Mouse (Mus musculus) right cerebral cortex, postnatal 4 days (tissue): Measurements from ENCODE around the gene Svs3a.
"Not testable (repeated sequence)": the region's sequence is repeated elsewhere in the genome, so short reads cannot be mapped to it uniquely, and the experiment has no call there.

Experiments used
- DNase-seq: peaks from one replicate; pipeline ENCODE4 v3.0.0-alpha.2; 2022

Svs3a gene

DNA sequence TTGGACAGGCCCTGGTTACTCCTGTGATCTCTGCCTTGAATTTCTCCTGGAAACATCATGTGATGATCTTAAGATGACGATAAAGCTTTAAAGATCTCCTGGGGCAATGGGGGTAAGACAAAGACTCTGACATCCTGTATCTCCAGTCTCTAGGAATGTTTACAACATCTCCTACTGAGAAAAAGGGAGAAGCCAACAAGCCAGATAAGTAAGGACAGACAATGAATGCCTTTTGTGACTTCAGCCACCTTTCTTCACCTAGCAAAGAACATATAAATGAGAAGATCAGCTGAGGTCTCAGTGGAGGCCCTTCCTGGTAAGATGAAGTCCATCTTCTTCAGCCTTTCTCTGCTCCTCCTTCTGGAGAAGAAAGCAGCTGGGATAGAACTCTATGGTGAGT, at the start of gene Svs3a:
Svs3a (plus strand) TSS at position 301 of the 400 bp plus-strand sequence.
- DNase-seq = not testable (repeated sequence)

DNA sequence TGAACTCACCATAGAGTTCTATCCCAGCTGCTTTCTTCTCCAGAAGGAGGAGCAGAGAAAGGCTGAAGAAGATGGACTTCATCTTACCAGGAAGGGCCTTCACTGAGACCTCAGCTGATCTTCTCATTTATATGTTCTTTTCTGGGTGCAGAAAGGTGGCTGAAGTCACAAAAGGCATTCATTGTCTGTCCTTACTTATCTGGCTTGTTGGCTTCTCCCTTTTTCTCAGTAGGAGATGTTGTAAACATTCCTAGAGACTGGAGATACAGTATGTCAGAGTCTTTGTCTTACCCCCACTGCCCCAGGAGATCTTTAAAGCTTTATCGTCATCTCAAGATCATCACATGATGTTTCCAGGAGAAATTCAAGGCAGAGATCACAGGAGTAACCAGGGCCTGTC, 32.5 kb upstream of the Svs3a start, which contains the start of gene Svs3b:
Svs3b (minus strand) TSS at position 101 of the 400 bp plus-strand sequence.
- DNase-seq = not testable (repeated sequence)

DNA sequence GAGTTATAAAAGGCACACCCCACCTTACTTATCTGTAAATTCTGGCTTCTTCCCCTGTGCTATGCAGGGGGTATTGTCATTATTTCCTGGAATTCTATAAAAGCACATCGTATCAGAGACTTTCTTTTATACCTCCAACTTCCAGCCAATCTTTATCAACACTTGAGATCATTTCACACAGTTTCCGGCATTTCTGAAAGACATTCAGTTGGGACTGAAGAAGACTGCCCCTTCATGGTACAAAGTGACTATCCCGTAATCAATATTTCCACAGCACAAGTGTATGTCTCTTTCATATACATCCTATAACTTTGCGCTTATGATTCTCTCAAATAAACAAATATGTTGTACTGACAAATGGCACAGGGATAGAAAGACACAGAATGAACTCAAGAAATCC, 10.7 kb upstream of the Svs3a start, which contains the start of gene Svs4:
Svs4 (minus strand) TSS at position 101 of the 400 bp plus-strand sequence.
- DNase-seq = no peak

DNA sequence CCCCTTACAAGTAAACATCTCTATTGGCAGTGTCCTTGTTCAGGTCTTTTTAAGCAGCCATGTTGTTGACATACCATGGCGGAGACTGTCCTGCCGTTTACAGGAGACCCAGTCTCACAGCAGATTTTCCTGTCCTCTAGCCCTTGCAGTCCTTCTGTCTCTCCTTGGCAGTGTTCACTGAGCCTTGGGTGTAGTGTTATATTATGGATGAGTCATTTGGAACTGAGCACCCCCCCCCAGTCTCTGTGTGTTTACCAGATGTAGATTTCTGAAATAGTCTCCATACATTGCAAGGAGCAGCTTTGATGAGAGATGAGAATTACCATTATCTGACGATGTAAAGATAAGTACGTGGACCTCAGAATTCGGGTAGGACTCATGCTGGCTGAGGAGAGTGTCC, 23.5 kb downstream of the Svs3a start:
- no peak for DNase-seq

DNA sequence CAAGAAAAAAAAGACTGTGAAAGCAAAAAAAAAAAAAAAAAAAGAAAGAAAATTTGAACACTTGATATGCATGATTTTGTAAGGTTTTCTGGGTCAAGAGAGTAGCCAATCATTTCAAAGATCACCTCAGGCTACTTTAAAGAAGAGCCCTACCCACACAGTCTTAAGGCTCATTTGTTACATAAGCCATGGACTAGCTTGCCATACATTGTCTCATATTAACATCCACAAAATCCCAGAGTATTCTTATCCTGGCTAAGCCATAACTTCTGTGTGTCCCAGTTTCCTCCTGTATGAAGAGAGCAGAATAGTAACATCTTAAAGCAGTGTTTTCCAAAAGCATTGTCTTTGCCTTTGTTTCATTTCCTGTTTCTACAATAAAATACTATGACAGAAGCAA, 26.4 kb downstream of the Svs3a start:
- DNase-seq = not testable (repeated sequence)

DNA sequence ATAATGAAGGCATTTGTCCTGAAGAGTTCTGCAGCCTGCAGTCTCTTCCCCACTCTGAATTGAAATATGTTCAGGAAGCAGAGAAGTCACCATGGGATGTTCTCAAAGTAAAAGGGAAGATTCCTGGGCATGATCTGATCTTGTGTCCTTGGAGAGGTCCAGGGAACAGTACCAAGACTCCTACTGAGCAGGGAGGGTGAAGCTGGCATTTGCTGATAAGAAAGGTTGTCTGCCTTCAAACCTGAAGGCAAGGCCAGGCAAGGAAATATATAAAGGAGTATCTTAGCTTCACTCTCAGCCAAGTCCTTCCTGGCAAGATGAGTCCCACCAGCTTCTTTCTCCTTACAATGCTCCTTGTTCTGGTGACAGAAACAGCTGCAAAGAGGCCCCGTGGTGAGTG, 27.4 kb downstream of the Svs3a start, which contains the start of gene Svs6:
Svs6 (plus strand) TSS at position 301 of the 400 bp plus-strand sequence.
- DNase-seq = not testable (repeated sequence)

DNA sequence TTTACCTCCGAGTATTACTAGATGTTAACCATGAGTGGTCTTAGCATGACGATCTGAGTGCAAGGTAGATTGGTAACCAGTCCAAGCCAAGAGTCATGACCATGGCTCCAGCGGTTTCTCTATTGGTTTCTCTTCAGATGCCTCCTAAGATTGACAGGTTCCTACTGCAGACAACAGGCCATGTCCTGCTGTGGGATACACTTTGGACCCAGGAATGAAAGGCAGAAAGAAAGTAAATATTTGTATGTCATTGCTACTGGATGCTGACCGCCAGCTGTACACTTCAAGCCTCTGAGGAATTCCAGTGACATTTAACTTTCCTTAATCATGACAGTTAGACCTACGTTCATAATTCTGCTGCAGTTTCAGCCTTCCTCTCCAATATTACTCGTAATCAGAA, 31.9 kb downstream of the Svs3a start:
- DNase-seq = no peak

DNA sequence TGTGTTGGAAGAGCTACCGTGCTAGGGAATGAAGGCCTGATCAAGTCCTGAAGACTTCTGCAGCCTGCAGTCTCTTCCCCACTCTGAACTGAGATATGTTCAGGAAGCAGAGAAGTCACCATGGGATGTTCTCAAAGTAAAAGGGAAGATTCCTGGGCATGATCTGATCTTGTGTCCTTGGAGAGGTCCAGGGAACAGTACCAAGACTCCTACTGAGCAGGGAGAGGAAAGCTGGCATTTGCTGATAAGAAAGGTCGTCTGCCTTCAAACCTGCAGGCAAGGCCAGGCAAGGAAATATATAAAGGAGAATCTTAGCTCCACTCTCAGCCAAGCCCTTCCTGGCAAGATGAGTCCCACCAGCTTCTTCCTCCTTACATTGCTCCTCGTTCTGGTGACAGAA, 43.4 kb downstream of the Svs3a start, which contains the start of gene Svs5:
Svs5 (plus strand) TSS at position 301 of the 400 bp plus-strand sequence.
- DNase-seq = not testable (repeated sequence)
